Mouse (Mus musculus) thymus, adult 2 months (tissue): Measurements from ENCODE around the gene Dcakd.

ENCODE experiments used
- CTCF ChIP-seq: fragments of 200-500 bp; IDR thresholded peaks from 2 replicates; pipeline ENCODE4 v1.5.1; 2012; ENCODE audit warnings: mild to moderate bottlenecking, control low read depth, low read length, moderate library complexity, borderline replicate concordance; ENCODE audit not compliant: control insufficient read depth, poor library complexity, insufficient read depth; ENCODE audit errors: extremely low read depth
- POLR2A ChIP-seq: fragments of 200-500 bp; IDR thresholded peaks from 2 replicates; pipeline ENCODE4 v1.6.1; 2012; ENCODE audit warnings: mild to moderate bottlenecking, low read length, control low read depth, moderate library complexity; ENCODE audit not compliant: control insufficient read depth, poor library complexity, insufficient read depth; ENCODE audit errors: extremely low read depth

DNA sequence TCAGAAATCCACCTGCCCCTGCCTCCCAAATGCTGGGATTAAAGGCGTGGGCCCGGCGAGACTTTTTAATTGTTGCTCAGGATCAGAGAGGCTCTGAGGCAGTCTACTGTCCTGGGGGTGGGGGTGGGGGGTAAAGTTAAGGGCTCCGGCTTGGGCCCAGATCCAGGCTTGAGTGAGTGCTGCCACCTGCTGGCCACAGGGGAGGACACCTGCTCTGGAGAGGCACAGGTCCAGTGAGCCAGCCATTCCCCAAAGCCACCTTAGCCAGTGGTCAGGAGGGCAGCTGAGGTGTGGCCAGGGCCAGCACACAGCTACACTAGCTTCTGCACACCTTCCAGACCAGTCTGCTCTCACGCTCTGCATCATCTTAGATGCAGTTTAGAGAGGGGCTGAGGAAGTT is 35.2 kb downstream of the Dcakd start:
- TF ChIP-seq CTCF (peak; percentile 88), POLR2A (no peak)
